Mouse (Mus musculus): Measurements from ENCODE around the gene Fbll1.
A peak's percentile ranks its signal among the peaks of the same experiment; 100 is the strongest.

The Fbll1 gene

GRCm38 (mm10) chr11:35783038-35783437 is 15.6 kb downstream of the Fbll1 start:
- no peak for DNase-seq (ENCODE audit: low spot score)

- DNase-seq (ENCODE audit: low spot score): no peak
These were observed 16.2 kb downstream of the Fbll1 start for GRCm38 (mm10) chr11:35782444-35782843.

- DNase-seq (ENCODE audit: low spot score): no peak
These were observed 18.3 kb downstream of the Fbll1 start for GRCm38 (mm10) chr11:35780336-35780735.

GRCm38 (mm10) chr11:35776452-35776851 is 22.2 kb downstream of the Fbll1 start:
- DNase-seq (ENCODE audit: low spot score): peak; percentile 20

- DNase-seq (ENCODE audit: low spot score): no peak
These were observed 23.1 kb downstream of the Fbll1 start for GRCm38 (mm10) chr11:35775606-35776005.

GRCm38 (mm10) chr11:35770741-35771504 is 27.8 kb downstream of the Fbll1 start:
- no peak for DNase-seq (ENCODE audit: low spot score)

- peak; percentile 68 for DNase-seq (ENCODE audit: low spot score)
These were observed 28.8 kb downstream of the Fbll1 start for GRCm38 (mm10) chr11:35769746-35770437.

GRCm38 (mm10) chr11:35769188-35769745 is 29.4 kb downstream of the Fbll1 start, which contains the start of gene Pank3:
Pank3 (plus strand) TSS chr11:35769484.
- DNase-seq (ENCODE audit: low spot score): peak; percentile 99

- DNase-seq (ENCODE audit: low spot score): no peak
These were observed 31.8 kb downstream of the Fbll1 start for GRCm38 (mm10) chr11:35766845-35767244.

GRCm38 (mm10) chr11:35760627-35761003 is 38.1 kb downstream of the Fbll1 start:
- DNase-seq (ENCODE audit: low spot score): no peak

GRCm38 (mm10) chr11:35760001-35760626 is 38.6 kb downstream of the Fbll1 start:
- no peak for DNase-seq (ENCODE audit: low spot score)

- no peak for DNase-seq (ENCODE audit: low spot score)
These were observed 42.0 kb downstream of the Fbll1 start for GRCm38 (mm10) chr11:35756411-35757303.

- DNase-seq (ENCODE audit: low spot score): no peak
These were observed 43.1 kb downstream of the Fbll1 start for GRCm38 (mm10) chr11:35755546-35755945.

GRCm38 (mm10) chr11:35754906-35755418 is 43.7 kb downstream of the Fbll1 start:
- DNase-seq (ENCODE audit: low spot score): no peak

GRCm38 (mm10) chr11:35750578-35750977 is 48.1 kb downstream of the Fbll1 start:
- peak; percentile 88 for DNase-seq (ENCODE audit: low spot score)

Data from lung, postnatal 25 days (tissue).